Mouse (Mus musculus) spleen, postnatal 10 days (tissue): ENCODE data around the gene Hemk1.
A peak's percentile ranks its signal among the peaks of the same experiment; 100 is the strongest.
"Not testable (repeated sequence)": the region's sequence is repeated elsewhere in the genome, so short reads cannot be mapped to it uniquely, and the experiment has no call there.

ENCODE experiments used
- DNase-seq, 2 experiments: peaks; one replicate each; pipeline ENCODE4 v3.0.0; 2021 to 2022; ENCODE audit warnings: low spot score in 2 of 2

Gene Hemk1

DNA sequence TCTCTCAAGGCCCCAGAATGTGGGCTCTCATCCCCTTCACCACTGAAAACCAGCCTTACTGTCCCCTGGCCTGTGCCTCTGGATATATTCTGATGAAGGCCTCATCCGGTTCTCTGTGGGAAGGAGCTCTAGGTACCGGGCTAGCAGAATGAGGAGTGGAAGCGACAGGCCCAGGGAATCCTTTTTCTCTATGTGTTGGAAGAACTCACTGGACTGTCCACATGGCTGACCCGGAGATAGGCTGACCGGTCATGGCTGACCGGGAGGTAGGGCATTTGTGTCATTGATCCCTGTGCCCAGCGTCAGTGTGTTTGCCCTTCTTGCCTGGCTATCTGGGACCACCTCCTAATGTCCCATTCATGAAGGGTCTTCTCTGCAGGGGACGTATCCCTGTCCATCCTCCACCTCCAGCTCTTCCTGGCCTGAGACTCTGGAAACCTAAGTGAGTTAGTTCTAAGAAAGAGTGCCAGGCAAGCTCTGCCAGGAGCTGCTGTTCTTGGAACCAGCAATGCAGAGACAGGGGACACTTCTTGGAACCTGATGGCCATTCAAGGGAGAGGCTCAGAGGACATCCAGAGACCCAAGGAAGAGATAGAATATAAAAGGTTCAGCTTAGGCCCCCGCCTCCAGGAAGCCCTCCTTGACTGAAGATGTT, 29.7 kb downstream of the Hemk1 start:
- DNase-seq = no peak

DNA sequence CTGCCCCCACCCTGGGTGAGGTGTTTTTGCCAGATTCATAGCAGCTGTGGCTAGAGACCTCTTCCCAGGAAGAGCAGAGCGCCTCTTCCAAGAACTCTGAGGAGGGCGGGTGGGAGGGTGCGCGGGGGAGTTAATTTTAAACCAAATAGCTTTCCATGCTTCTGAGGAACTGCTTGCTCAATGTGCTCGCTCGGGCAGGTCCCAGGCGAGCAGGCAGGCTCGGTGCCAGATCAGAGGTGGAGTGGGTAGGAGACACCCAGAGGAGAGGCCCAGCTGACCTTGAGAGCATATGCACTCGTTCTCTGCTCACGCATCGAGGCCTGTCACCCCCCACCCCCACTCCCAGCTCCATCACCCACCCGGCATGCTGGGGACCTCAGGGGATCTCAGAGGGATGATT, 30.3 kb downstream of the Hemk1 start:
- peak in 1 of 2 experiments; percentile 72 for DNase-seq

DNA sequence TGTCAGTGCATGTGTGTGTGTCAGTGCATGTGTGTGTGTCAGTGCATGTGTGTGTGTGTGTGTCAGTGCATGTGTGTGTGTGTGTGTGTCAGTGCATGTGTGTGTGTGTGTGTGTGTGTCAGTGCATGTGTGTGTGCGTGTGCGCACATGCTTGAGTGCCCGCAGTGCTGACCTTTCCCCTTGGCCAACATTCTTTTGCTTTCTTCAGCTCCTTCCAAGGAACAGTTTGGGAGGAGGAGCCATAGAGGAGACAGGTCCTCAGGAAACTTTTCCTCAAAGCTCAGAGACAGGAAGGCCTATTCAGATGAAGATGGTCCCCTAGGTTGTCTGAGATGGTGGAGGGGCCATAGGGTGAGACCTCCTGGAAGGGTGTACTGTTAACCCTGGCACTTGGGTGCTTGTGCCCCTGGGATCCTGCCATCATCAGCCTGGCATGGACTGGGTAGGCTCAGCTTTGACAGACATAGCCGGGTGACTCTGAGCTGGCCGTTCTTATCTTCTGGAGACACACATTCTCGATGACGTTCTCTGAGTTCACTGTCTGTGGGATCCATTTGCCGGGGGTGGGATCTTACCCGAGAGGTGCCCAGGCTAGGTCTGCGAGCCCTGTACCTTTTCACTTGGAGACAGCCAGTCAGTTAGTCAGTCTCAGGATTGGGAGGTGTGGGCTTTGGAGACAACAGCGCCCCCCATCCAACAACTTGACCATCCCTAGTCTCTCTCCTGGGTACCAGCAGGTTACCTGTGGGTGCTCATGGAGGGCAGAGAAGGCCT, 30.9 kb downstream of the Hemk1 start:
- DNase-seq = peak; percentile 54 to 59

DNA sequence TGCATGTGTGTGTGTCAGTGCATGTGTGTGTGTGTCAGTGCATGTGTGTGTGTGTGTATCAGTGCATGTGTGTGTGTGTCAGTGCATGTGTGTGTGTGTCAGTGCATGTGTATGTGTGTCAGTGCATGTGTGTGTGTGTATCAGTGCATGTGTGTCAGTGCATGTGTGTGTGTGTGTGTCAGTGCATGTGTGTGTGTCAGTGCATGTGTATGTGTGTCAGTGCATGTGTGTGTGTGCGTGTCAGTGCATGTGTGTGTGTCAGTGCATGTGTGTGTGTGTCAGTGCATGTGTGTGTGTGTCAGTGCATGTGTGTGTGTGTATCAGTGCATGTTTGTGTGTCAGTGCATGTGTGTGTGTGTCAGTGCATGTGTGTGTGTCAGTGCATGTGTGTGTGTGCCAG, 31.5 kb downstream of the Hemk1 start:
- not testable (repeated sequence) for DNase-seq

DNA sequence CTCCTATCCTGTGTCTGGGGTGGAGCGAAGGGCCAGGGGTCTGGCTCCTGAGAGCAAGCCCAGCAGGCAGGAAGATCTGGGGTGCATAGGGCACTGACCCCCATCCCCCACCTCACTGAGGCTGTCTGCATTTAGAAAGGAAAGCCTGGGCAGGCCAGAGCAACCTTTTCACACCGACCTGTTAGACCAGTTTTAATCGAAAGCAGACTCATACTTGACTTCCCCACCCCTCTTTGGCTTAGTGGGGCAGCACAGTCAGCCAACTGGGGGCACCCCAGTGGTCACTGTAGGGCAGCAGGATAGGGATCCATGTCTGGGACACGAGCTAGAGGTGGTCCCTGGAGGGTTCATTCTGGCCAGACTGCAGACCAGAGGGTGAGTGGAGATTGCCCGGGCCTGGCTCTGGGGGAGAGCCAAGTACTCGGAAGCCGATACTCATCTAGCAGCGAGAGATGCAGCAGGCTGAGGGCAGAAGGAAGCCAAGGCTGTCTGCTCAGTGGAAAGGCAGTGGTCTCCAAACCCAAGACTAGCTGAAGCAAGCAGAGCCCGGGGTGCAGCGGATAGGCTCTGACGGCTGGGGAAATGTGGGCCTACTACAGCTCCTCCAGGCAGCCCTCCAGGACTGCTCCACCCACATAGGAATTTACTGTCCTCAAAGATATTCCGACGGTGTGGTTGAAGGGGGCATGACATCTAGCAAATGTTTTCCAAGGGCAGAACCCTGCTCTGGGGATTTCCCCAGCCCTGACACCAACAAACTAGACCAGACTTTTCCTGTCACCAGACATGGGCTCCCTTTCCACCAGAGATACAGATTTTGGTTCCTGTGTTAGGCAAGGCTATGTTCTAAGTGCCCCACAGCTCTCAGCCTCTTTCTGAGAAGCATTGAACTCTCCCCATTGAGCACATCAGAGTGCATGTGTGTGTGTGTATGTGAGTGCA, 32.3 kb downstream of the Hemk1 start:
- no peak for DNase-seq

DNA sequence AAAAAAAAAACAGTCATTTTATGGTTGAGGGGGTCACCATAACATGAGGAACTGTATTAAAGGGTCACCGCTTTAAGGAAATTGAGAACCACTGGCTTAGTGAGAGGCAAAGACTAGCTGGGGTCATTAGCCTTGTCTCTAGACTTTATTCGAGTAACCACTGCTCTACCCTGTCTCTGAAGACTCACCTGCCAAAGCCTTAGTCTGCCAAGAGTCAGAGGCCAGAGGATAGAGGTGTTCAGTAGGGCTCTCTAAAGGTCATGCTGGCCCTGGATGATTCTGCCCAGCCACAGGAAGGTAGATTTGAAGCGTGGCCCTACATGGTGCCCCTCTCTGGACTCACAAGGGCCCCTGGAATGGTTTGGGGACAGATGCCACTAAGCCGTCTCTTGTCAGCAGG, 33.1 kb downstream of the Hemk1 start:
- DNase-seq = no peak

DNA sequence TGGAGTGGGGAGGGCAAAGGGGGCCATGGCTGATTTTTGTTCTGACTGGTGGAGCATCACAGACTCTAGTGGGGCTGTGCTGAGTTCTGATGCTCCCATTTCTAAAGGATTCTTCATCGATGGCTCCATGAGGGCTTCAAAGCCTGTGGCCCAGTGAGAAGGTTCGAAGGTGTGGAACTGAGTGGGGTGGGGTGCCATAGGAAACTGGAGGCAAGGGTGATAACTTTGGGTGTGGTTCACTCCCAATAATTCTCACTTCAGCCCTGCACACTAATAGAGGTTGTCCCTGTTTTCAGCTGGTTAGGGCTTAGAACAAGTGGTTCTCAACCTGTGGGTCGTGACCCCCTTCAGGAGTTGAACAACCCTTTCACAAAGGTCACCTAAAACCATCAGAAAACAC, 33.8 kb downstream of the Hemk1 start:
- no peak for DNase-seq

DNA sequence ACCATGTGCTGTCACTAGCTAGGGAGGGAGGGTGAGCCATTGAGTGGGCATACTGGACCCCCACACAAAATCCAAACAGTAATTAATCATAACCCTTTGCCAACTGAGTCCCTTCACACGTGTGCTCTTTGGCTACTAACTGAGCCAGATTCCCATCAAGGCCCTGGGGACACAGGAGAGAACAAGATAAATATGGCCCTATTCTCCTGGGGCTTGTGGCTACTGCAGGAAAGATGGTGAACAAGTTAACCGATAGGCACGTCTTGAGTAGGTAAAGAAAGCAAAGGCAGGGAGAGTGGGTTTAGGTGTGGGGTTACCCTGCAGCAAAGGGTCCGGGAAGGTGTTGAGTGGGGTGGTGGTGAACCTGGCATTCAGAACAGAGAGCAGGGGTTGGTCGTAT, 34.2 kb downstream of the Hemk1 start:
- no peak for DNase-seq

DNA sequence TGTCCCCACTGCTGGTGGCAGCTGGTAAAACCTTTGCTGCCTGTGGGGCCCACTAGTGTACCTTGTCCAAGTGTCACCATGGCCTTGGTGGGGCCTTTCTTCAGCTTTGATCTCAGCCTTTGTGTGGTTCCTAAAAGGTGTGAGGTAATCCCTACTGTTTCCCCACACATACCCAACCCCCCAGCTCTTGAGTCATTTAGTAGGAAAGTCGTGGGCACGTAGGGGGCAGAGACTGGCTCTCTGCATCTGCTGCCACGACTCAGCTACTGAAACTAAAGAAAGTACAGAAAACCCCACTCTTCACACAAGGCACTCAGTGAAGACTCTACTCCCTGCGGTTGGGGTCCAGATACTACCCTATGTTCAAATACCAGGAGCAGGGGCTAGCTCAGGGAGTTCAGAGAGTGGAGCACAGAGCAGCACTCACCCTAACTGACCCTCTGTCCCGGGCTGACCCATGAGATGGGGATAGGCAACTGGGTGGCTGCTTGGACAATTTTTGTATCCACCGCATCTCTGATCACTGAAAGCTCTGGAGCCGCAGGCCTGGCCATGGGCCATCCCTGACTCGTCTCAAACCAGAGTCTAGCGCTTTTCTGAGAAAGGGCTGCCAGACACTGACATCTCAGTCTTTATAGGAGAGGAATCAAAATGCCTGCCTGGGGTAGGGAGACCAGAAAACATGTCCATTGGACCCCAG, 34.9 kb downstream of the Hemk1 start:
- no peak for DNase-seq

DNA sequence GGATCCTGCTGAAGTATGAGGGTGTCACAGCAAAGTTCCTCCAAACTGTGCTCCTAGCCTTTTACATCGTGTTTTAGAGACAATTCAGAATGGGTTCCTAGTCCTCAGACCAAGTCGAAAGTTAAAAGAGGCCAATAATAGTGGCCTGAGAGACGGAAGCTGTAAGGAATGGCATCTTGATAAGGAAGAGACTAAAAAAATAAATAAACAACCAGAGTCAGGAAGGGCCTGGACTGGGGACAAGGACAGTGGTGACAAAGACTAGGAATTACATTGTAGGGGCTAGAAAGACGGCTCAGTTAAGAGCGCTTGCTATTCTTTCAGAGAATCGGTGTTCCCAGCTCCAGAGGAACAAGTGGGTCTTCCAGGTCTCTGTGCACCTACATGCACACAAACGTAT, 35.6 kb downstream of the Hemk1 start:
- no peak for DNase-seq

DNA sequence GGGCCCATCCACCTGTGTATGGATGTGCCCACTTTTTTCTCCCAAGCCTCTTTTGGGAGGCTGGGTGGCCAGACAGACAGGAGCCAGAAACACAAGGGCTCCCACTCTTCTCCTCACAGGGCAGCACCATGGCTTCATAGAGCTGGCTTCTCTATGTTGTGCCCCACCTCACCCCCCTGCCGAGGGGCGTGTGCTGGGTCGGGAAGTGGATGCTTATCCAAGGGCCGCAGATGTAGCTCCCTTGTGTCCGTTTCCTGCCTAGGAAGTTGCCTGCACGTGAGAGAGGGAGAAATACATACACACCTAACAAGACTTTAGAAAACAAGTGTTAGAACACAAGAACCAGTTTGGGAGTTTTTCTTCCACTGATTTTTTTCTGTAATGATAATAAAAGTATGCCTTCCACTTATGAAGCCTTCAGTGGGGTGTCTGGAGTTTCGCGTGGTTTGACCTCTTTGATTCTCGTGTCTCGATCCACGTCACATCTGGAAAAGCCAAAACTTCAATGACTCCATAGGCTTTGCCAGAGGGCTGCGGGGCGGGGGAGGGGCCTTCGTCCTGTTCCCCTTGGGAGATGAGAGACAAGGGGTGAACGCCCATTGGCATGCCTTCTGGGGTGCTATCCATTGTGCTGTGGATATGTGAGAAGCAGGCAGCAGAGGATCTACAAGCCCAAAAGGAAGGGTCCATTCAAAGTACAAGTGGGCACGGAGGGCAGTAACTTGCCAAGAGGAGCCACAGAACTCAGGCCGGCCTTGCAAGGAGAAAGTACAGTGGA, 36.4 kb downstream of the Hemk1 start:
- DNase-seq = no peak

DNA sequence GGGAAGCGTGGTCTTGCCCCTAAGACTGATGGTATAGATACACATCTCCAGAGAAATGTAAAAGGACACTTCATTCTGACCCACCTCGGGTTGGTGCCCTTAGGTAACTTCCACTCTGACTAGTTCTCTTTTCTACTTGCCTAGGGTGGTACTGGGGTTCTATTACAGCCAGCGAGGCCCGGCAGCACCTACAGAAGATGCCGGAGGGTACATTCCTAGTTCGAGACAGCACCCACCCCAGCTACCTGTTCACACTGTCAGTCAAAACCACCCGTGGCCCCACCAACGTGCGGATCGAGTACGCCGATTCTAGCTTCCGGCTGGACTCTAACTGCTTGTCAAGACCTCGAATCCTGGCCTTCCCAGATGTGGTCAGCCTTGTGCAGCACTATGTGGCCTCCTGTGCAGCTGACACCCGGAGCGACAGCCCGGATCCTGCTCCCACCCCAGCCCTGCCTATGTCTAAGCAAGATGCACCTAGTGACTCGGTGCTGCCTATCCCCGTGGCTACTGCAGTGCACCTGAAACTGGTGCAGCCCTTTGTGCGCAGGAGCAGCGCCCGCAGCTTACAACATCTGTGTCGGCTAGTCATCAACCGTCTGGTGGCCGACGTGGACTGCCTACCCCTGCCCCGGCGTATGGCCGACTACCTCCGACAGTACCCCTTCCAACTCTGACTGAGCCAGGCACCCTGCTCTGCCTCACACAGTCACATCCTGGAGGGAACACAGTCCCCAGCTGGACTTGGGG, 37.8 kb downstream of the Hemk1 start:
- no peak for DNase-seq

DNA sequence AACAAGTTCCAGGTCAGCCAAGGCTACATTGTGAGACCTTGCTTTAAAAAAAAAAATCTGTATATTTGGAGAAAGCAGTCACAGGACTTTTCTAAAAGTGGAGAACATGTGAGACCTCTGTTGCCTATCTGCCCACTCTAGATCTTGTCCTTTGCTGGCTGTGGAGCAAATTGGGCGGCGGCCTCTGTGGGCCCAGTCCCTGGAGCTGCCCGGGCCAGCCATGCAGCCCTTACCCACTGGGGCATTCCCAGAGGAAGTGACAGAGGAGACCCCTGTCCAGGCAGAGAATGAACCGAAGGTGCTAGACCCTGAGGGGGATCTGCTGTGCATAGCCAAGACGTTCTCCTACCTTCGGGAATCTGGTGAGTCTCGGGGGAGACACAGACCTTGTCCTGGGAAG, 38.4 kb downstream of the Hemk1 start:
- DNase-seq = no peak

DNA sequence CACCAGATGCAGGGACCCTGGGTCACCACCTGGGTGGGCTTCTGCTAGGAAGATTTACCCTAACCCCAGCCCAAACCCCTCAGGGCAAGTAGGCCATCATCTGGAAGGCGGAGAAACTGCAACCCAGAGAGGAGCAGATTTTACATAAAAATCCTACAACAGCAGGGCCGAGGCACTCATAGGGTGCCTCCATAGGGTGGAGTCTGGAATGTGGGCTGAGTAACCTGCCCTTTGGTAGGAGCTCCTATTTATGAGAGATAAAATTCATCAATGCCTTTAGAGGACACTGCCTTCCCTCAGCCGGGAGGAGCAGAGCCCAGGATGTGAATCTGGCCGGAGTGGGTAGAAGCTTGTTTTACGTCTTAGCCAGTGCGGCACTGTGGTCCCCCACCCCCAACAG, 39.3 kb downstream of the Hemk1 start:
- no peak for DNase-seq

DNA sequence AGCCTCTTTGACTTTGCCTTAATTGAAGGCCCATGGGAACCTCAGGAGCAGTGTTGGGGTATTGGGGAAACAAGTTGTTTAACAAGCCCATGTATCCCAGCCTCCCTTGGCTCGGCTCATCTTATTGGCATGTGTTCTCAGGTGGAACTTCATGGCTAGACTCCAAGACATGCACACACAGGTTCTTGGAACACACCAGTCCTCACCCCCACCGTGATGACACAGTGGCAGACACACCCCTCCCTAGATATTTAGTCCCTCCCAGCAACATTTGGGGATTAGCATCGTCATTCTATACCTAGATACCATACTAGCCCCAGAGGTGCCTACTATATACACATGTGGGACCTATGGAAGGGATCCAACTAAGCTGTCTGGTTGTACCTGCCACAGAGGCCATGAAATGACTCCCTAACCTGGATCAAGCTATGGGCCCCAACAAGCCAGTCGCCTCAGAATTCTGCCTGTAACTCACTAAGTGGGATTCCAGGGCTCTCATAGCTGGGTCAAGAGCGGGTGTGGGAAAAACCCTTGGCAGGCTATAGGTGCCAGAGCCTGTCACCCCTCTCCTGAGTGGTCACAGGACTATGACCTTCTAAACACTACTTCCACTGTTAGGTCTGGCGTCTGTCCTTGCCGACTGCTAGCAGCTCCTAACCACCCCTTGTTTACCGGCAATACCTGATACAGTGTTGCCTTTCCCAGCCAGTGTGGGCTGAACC, 39.9 kb downstream of the Hemk1 start:
- DNase-seq = no peak

DNA sequence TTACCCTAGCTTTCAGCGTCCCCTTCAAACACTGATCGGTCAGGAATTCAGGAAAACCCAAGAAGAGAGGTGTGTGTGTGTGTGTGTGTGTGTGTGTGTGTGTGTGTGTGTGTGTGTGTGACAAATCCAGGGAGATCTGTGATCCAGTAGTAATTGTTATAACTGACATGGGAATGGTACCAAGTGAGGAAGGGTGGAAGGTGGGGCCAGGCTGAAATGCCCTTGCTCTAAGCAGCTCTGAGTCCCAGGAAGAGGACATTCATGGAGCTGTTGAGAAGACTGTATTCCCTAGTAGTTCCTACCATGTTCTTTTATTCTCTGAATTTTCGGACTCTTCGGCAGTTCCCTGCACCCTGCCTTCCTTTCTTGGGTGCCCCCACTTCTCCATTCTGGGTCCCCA, 40.5 kb downstream of the Hemk1 start:
- DNase-seq = no peak

DNA sequence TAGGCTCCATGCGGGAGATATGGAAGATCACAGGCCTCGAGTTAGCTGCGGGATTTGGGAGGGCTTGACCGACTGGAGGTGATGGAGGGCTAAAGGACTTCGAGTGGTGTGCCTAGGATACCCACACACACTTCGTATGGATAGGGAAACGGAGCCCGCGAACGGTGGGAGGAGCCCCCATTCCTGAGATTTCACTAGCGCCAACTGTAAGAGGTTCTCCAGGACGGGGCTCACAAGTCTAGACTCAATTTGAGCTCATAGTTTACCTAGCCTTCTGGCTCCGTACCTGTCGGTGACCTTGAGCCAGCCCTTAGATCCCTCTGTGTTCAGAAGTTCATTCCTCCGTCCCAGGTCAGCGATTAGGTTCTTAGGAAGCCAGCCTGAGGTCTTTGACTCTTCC, 41.1 kb downstream of the Hemk1 start:
- peak in 1 of 2 experiments; percentile 33 for DNase-seq

DNA sequence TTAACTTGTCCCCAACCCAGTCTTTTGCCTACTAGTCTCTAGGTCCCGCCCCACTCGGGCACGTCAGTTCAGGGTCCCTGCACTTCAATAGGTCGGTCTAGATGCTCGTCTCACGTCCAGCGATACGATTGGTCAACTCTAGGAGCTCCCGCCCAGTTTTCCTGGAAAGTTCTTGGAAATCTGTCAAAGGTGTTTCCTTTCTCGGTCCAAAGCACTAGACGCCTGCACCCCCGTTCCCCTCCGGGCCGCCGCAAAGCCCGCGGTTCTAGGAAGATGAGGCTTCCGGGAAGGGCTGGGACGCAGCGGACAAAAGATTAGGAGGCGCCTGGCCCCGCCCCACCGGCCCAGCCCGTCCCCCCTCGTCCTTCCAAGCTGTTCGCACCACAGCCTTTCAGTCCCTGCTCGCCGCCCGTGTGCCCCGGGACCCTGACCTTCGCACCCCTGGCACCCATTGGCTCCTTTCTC, 41.6 kb downstream of the Hemk1 start:
- DNase-seq = peak; percentile 90 to 96

DNA sequence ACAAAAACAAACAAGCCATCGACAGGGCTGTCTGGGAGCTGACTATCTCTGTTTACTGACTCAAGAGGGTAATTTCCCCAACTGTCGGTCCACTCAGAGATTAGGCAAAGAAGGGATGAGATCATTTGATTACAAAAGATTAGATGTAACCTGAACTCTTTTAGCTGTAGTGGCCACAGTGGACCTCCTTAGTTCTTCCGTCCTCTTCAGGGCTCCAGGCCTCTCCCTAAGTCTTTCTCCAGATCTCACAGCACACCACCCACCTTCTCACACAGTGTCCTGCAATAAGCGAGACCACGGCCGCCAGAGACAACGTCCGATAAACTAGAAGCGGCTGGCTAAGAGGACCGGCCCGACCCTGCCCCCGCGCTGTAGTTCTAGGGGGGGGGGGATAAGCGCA, 42.1 kb downstream of the Hemk1 start:
- no peak for DNase-seq

DNA sequence AAGGTAGTCTGAATTCAATTTTAAA, 42.3 kb downstream of the Hemk1 start, which contains the start of gene Cish:
Gene Cish (plus strand): TSS at position 11 of the 25 bp plus-strand sequence.
- no peak for DNase-seq
